Mouse (Mus musculus): Measurements from ENCODE around the gene Ccdc187.
A peak's percentile ranks its signal among the peaks of the same experiment; 100 is the strongest.

Gene Ccdc187

DNA sequence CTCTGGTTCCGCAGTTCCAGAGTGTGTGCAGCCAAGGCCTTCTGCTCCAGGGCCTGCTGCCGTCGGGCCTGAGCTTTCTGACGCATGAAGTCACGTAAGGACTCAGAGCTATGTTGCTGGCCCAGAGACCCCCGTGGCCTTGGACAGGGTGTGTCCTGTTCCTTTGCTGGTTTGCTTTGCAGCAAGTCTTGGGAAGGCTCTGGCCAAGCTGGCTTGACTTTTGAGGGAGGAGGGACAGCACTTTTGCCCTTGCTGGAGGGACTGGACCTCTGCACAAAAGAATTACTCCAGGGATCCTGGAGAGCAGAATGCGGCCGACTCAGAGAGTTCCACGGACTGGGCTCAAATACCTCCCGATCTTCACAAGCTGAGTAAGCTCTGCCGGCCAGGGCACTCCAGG, 13.8 kb downstream of the Ccdc187 start:
- DNase-seq (ENCODE audit: low read depth, low spot score), result no peak

DNA sequence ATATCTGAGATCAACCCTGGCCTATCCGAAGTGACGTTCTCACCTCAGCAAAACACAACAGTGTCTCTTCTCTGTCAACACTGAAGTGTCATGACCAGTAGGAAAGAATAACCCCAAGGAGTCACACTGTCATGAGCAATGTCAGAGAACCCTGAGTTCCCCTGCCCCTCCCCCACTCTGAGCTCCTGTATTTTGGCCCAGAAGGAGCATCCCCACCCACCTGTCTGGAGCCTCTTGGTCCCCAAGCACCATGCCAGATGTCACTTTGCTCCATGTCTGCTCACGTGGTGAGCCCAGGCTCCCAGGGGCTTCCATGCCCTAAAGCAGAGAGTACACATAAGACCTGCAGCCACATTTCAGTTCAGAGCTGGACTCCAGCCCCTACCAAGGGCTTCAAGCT, 14.6 kb downstream of the Ccdc187 start:
- no peak for DNase-seq (ENCODE audit: low read depth, low spot score)

DNA sequence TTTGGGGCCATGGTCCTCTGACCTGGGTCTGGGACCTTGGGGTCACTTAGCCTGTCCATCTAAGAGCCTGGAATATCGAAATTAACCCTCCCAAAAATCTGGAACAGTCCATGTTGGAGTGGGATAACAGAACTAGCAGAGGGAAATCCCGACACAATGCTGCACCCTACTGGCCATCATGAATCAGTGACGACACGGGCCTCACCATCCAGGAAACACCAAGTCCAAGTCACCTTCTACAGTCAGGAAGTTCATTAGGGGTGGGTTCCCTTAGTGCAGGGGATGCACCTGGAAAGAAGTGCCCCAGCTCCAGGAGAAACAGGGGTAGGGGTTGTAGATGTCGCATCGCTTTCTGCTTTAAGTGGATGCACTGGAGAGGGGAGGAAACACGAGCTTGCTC, 20.7 kb downstream of the Ccdc187 start:
- DNase-seq (ENCODE audit: low read depth, low spot score), result peak; percentile 62

DNA sequence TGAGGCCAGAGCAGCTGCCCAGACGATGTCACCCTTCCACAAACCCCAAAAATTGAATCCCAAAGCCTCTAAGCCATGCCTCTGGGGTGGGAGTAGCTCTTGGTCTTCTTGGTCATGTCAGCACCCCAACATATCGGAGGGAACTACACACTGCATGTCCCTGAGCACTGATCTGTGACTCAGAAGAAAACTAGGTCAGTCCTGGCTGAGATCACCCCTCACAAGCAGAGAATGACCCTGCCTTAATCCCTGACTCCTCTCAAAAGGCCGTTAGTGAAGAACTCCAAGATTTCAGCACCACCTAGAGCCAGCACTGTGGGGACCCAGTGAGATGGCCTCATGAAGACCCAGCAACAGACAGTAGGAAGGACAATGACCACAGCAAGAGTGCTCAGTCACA, 26.1 kb downstream of the Ccdc187 start:
- no peak for DNase-seq (ENCODE audit: low read depth, low spot score)

DNA sequence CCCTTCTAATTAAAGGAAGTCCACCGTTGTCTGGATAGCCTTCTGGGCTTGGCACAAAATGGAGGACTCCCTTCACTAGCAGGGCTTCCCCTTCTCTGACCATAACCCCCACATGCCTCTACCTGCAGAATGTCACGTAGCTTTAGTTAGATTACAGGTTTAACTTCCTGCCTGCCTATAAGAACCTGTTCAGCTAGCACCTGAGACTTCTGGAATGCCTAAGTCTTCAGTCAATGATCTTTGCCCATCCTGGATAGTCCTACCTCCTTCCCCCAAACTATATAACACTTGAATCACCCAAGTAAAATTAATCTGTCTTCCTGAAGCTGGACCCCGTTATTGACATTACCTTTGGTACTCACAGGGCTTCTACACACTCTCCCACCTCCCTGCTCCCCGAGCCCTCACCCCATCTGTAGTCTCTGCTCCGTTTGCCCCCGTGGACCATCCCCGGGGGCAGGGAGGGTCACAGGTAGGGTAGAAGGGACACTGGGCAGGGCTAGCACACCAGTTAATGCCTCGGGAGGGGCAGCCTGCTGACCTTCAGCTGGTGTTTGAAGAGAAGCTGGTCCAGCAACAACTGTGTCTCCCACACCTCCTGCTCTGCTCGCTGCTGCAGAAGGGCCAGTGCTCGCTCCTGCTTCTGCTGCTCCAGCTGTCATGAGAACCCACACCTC, 28.2 kb downstream of the Ccdc187 start:
- DNase-seq (ENCODE audit: low read depth, low spot score), result no peak

DNA sequence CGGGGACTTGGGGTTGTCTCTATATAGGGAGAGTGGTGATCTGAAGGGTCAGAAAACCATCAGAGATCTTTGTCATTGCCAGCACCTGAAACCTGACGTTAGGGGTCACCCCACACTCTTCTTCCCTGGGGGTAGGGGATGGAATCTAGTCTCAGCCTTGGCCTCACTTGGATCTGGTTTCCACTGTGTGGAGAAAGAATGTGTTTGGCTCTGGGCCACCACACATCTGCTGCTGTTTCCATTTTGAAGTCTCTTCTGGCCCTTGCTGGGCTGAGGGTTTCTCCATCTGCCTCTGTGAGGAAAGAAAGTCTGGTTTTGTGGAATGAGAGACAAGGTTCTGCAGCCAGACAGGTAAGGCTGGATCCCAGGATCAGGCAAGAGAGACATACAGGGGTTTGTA, 29.3 kb downstream of the Ccdc187 start:
- no peak for DNase-seq (ENCODE audit: low read depth, low spot score)

DNA sequence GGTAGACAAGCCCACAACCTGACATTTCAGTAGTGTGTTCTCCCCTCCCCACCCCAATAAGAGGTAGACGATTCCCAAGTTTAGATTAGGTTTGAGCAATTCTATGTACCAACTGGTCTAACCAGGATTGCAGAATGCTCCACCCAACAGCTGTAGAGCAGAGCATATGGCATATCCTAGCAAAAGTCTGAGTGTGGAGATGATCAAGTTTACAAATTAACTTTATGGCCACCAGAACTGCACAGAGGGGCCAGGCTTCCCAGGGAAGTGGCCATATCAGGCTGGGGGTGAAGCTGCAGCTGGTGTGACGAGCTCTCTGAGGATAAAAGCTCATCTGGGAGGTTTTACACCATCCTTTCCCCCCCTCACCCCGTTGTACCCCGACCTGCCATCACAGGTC, 29.7 kb downstream of the Ccdc187 start:
- DNase-seq (ENCODE audit: low read depth, low spot score), result no peak

DNA sequence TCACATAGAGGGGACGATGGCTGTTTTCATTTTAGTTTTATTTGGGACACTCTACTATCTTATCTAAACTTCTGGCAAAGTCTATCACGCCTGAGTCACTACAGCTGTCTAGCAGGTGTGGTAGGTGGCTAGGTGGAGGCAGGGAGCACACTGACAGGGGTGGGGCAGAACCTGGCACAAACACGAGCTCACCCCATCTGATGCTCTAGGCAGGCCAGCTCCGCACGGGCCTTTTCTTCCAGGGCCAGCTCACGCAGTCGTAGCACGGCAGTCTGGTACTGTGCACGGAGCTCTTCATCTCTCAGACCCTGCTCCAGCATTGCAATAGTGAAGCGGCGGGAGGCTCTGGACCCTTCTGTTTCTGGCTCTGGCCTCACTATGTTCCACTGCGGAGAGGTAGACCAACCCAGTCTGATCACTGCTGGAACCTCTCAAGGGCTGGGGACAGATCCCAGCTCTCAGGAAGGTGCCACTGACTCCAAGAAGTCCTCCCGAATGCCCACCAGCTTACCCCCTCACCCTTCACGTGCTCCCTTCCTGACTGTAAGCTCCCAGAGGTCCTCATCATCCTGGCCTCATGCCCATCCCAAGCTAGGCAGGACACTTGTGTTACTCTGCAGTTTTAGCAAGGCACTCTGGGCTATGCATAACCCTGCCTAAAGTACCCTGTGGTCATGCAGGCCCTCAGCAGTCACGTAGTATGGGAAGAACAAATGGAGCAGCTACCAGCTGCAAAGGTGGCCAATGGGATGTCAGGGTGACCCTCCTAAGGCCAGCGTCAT, 36.9 kb downstream of the Ccdc187 start:
- no peak for DNase-seq (ENCODE audit: low read depth, low spot score)

DNA sequence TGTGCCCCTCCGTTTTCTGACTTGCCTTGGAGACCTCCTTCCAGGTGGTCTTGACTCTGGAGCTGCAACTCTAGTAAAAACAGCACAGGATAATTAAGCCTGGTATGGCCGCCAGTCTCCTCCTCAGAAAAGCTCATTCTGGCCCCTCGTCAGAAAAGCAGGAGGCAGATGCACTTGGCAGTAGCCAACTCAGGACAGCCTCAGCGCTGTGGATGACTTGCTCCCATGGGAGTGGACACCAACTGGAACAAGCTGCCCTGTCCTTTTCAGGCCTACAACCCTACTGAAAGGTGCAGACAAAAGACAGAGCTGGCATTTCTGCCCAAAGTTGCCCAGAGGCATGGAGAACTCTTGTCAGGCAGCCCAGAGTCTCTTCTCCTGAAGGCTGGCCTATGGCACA, 39.5 kb downstream of the Ccdc187 start:
- DNase-seq (ENCODE audit: low read depth, low spot score), result no peak

DNA sequence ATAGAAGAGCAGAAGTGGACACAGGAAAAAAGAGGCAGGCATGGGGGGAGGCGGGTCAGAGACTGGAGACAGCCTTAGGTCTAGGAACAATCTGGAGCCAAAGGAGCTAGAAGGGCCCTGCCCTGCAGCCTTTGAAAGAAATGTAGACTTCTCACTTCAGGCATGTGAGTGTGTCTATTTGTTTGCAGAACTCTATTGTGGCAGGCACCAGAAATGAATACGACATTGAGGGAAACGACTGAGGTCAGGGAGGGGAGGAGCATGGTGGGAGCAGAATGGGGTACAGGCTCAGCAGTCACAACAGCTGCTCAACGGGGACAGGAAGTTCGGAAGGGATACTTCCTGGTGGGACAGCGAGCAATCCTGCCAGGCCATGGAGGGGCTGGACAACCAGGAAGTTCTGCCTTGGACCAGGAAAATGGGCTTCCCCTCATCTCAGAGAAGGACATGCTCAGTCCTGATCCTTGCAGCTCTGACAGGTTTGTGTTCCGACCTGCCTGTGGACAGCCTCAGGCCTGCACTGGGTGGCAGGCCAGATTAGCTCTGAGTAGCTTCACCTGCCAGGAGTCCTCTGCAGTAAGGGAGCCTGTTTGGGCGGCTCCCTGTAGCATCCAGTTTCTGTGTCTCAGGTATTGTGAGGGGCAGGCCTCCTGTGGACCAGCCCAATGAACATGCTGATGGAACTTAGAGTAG, 41.7 kb downstream of the Ccdc187 start:
- DNase-seq (ENCODE audit: low read depth, low spot score), result peak; percentile 59

DNA sequence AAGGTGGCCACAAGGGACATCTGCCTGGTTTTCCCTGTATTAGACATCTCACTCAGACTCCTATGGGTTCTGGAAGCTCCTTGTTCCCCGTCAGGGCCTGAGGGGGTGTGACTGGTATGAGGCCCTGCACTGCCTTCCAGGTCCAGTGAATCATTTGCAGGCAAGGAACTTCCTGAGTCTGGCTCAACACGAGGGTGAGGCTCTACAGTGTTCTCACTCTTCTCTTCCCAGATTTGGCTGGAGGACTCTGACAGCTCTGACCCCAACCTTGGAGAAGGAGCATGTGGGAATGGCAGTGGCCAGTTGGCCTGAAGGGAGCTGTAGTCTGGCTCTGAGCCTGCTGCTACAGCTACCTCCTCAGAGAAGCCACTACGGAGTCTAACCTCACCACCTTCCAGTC, 46.8 kb downstream of the Ccdc187 start:
- DNase-seq (ENCODE audit: low read depth, low spot score), result no peak

DNA sequence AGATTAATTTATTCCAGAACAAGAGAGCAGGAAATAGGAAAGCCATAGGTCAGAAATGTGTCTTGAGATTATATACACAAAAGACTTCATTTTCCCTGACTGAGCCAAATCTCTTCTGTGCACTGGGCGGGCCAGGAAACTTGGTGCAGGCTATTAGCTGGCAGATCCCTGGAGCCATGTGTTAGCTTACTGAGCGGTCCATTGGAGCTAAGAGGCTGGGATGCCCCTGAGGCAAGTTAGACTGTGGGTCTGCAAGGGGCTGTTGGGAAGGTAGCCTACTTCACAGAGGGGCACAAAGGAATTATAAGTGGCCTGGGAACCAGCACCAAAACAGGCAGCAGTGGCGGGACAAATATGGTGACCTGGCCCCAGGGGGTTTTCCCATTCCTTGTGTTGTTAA, 53.5 kb downstream of the Ccdc187 start:
- DNase-seq (ENCODE audit: low read depth, low spot score), result no peak

DNA sequence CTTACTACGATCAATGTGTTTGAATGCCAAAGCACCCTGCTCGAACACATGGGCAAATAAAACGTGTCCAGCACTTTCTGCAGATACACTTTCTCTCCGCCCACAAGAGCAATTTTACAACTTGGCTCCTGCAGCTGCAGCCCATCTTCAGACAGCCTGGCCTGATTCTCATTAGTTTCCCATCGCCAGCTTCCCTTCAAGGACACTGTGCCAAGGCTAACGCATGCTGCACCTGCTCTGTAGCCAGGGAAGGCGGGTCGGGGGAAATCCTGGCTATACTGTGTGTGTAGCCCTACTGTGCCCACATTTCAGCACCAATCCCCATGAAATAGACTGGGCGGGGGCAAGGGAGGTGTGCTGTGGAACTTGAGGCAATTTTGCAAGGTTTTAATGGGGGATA, 54.0 kb downstream of the Ccdc187 start:
- DNase-seq (ENCODE audit: low read depth, low spot score), result no peak

DNA sequence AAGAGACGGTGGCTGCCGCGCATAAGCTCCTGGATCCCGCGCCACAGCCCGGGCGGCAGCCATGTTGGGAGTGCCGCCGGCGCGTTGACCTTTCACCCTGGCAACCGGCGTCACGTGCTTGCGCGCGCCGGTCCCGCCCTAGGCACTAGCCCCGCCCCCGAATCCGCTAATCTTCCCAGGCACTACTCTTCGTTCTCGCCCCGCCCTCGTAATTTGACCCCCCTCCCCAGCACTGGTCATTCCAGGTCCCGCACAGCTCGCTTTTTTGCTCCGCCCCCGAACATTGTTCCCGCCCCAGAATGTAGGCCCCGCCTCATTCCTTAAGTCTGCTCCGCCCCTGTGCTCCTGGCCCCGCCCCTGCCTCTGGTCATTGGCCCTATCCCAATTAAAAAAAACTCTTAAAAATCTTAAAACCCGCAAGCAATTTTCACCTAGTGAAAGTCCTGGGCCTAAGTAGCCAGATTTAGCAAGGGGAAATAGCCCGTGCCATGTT, 57.0 kb downstream of the Ccdc187 start, which contains the start of gene Qsox2:
TSS of gene Qsox2 (minus strand) at position 236 of the 493 bp plus-strand sequence.
- DNase-seq (ENCODE audit: low read depth, low spot score), result peak; percentile 95

DNA sequence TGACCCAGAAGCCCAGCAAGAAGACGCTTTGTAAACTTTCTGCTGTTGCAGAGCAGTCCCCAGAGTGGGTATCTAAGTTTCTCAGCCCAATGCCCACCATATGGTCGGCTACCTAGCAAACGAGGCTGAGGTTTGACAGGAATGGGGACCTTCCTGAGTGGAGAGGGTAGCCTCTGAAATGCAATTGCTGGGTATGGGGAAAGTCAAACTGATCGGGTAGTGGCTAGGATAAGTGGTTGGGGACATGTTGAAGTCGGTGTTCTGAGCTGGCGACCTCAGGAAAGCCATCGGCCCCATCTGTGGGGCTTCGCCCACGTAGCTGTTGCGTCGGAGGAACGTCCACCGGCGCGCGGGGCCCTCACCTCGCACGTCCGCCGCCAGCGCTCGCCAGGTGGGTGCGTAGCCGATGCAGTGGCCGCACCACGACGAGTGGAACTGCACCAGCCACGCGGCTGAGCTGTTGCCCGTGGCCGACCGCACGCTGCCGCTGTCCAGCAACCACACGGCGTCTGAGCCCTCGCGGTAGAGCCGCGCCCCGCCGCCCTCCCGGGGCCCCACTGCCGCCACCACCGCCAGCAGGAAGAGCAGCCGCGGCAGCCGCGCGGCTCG, 57.6 kb downstream of the Ccdc187 start:
- no peak for DNase-seq (ENCODE audit: low read depth, low spot score)

DNA sequence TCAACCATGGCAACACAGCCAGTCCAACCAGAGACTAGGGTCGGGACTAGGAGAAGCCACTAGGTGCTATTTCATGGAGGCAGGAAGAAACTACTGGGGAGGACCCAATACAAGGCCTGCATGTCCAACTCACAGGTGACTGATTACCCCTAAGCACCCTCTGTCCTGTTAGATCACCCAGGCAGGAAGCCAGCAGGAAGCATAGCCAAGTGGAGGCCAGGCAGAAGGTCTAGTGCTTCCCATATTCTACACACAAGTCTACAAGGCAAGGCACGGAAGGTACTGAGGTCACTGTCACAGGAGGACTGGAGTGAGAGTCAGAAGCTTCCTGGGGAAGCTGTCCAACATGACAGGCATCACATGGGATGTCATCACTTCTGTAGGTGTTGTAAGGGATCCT, 59.6 kb downstream of the Ccdc187 start:
- no peak for DNase-seq (ENCODE audit: low read depth, low spot score)

DNA sequence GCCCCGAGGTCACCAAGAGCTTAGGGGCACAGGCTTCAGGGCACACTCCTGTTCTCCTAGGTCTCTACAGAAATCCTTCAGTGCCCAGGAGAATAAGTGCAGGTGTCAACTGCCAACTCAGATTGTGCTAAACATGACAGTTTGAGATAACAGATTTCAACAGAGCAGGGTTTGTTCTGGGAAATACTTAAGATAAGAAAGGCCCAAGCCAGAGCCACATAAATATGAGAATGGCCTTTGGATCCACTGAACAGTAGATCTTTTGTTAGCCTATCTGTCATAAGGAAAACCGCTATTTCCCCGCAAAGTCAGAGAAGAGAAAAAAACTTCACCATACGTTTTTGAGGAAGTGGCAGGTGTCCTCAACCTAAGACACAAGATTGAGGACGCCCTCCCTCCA, 60.1 kb downstream of the Ccdc187 start:
- no peak for DNase-seq (ENCODE audit: low read depth, low spot score)

DNA sequence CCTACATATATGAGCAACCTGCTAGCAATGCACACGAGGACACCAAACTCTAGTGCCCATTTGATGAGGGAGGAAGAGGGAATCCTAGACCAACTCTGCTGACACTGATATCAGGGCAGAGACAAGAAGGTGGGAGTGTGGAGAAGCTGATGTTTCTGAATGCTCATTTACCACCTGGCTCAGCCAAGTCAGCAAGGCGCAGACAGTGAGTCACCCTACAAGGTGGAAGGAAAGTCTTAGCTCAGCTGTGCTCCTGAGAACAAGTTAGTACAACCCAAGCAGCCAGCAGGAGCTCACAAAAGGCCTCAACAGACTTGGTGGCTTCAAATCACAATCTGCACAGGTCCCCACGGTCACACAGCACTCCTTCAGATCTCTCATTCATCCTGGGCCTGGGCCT, 63.0 kb downstream of the Ccdc187 start:
- no peak for DNase-seq (ENCODE audit: low read depth, low spot score)

DNA sequence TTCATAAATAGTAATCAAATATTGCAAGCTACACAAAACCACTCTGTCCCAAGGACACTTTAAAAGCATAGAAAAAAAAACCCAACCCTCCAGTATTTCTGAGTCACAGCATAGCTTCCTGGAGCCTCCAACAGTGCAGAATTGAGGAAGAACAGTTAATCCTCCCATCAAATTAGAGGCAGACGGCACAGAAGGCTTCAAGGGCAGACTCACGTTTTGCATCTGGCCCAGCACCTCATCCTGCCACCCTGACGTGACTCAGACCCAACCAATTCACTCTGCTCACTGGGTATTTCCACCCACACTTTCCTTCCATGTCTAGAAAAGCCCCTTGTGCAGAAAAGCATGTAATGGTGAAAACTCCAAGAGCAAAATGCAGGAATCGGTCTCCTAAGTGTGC, 64.1 kb downstream of the Ccdc187 start:
- no peak for DNase-seq (ENCODE audit: low read depth, low spot score)

DNA sequence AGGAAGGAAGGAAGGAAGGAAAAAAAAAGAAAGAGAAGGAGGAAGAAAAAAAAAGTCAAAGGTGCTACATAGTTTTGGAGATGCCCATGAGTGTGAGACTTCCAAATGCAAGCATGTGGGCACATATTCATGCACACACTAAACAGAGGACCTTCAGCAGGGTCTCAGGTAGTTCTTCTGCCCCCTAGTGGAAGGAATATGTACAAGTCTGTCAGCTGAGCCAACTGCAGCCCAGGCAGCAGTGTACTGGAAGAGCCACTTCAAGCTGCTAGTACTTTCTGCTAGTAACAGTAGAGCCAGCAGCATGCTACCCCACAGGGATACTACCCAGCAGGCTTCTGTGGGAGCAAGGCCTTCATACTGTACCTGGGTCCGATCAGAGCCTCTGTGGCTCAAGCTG, 66.6 kb downstream of the Ccdc187 start:
- peak; percentile 80 for DNase-seq (ENCODE audit: low read depth, low spot score)

DNA sequence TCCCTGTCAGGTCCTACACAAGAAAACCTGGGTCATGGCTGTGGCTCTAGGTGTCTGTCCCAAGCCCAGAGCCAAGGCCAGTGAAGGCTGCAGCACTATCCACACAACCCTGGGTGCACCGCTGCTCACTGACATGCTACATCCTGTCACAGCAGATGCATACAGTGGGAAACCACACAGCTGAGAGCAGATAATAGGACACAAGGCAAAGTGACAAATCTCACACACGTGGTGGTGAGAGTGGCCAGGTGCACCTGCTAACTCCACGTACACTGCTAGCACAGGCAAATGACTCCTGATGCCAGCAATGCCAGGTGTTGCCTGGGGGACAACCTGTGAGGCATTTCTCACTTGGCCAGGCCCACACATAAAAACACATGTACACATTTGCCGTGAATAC, 69.1 kb downstream of the Ccdc187 start:
- no peak for DNase-seq (ENCODE audit: low read depth, low spot score)

DNA sequence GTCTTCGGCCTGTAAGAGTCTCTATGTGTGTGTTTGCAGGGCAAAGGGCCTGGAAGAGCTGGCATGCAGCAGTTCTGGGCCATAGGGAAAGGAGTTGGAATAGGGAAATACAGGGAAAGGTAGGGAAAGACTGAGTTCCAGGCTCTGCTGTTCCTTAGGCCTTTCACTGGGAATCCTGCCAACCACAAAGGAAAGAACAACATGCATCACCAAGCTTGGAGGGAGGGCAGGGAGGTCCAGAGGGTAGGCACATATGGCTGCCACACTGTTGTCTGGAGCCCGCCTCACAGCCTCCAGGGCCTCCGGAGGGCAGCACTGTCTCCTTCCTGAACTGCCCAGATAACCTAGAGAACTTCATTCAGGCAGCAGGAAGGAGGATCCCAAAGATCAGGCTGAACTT, 70.4 kb downstream of the Ccdc187 start:
- DNase-seq (ENCODE audit: low read depth, low spot score), result no peak
